Mouse (Mus musculus): Measurements from ENCODE around the gene Fam53b.

Gene Fam53b

DNA sequence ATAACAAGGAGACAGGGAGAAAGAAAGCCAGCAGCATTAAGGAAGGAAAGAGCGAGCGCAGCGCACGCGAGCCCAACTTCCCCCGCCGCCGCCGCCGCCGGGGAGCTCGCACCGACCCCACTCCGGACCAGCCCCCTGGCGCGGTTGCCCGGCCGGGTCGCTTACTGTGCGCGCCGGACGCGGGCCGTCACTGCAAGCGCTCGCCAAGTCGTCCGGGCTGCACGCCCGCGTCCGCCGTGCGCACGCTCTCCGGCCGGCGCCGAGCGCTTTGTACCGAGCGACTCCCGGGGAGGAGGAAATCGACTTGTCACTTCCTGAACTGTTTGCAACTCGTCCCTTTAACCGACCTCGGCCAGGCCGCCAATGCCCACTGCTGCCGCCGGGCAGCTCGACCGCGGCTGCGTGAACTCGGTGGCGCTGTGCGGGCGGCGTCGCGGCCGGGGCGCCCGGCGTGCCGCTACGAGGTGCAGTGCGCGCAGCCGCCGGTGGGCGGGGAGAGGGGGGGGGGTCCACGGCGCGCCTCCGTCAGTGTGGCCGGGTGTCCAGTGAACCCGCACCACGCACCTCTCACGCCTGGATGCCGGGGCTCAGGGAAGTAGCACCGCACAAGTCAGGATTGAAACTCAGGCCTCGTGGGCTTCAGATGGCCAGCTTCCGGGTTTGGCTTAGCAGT lies at the start of gene Fam53b:
Gene Fam53b, minus strand, starts transcription at position 471 of the 673 bp plus-strand sequence.
- DNase-seq = peak; percentile 58

DNA sequence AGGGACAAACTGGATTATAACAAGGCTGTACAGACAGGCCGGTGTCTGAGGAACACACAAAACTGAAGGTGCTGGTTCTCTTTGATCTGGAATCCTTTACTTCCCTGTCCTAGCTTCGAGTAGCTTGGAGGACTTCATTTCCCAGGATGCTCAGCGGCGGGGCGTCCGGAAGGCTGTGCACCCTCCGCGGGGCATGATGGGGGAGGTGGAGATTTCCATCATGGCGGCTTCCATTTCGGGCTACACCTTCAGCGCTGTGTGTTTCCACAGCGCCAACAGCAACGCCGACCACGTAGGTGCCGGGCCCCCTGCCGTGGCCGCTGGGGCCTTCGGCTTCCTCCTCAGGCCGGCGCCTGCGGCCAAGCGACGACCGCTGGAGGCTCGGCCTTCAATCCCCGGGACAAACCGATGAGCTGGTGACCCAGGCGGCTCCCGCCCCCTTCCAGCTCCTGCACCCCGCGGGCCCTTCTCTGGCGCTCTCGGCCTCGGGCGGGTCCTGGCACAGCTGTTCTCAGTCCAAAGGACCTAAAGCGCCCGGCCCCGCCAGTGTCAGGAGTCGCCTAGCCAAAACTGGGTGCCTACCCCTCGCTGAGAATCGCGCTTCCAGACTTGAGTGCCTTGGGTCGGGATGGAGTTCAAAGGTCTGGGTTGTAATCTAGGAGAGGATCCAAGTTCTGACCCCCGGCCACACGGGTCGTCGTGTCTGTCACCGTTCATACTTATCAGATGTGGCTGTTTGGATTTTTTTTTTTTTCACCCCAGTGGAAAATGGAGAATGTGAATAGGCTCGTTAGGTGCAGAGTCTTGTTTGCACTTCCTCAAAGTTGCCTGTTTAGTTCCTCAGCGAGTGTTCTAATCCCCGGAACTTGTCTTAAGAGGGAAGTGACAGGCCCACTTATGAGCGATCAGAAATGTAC lies 45.6 kb upstream of the Fam53b start, which contains the start of gene Abraxas2:
Gene Abraxas2, plus strand, starts transcription at position 184 of the 917 bp plus-strand sequence.
- DNase-seq = peak; percentile 92

GRCm38 (mm10) chr7:132858043-132858608 lies 44.4 kb upstream of the Fam53b start:
- no peak for DNase-seq

- no peak for DNase-seq
Observed at GRCm38 (mm10) chr7:132856083-132856482, 42.4 kb upstream of the Fam53b start.

GRCm38 (mm10) chr7:132853946-132854345 lies 40.3 kb upstream of the Fam53b start:
- no peak for DNase-seq

GRCm38 (mm10) chr7:132853361-132853760 lies 39.7 kb upstream of the Fam53b start:
- no peak for DNase-seq

DNA sequence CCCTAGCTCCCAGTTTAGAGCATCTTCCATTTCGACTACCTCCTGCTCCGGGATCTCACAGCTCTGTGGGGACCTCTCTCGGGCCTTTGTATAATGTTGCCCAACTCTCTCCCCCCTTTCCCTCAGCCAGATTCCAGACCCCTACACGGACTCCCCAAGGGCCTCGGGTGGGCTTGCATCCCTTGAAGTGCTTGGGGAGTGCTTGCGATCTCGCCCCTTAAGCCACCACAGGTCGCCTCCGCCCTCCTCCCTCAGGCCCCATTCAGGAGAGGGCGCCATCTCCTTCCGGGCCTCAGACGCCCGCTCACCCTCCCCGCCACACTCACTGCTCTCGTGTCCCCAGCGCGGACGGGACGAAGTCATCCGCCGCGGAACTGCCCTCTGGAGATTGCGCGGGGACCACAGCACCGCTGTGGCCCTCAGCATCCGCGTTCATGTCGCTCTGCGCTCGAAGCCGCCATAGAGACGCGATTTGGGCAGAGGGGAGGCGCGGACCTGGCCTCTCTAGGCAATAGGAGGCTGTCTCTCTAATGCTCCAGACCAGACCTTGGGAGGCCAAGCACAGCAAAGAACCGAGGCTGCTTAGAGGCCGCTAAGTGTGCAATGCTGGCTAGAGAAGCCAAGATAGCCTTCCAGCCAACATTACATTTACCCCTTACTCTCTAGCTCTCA lies 38.6 kb upstream of the Fam53b start, which contains the start of gene Eef1akmt2:
Gene Eef1akmt2, minus strand, starts transcription at position 501 of the 672 bp plus-strand sequence.
- DNase-seq = peak; percentile 82

GRCm38 (mm10) chr7:132843152-132843551 lies 29.5 kb upstream of the Fam53b start:
- no peak for DNase-seq

DNA sequence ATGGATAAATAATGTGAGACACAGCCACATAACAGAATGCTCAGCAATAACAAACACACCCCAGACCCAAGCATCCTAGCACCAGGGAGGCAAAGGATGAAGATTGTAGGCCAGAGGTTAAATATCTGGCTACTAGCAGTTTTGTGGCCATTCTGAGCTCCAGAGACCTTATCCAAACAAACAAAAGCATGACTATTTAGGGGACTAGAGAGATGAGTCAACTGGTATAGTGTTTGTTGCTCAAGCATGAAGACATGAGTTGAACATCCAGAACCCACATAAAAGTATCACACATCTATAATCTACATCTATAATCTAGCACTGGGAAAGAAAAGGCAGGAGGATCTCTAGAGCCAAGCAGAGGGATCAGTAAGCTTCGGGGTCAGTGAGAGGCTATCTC lies 28.8 kb upstream of the Fam53b start:
- no peak for DNase-seq

DNA sequence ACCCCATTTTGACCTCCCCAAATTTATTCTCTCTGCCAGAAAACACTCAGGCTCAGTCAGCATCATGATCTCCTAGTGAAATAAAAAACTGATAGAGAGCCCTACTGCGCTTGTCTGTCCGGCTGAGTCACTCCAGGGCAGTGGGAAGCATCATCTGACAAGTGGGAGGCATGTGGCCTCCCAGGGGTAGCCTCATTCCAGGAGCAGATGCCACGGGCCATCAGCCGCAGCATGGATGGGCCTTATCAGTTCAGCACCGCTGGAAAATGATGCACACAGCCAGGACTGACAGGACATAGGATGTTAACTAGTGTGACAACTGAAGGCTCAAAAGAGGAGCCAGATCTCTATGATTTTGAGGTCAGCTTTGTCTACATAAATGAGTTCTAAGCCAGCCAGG lies 27.6 kb upstream of the Fam53b start:
- DNase-seq = no peak

DNA sequence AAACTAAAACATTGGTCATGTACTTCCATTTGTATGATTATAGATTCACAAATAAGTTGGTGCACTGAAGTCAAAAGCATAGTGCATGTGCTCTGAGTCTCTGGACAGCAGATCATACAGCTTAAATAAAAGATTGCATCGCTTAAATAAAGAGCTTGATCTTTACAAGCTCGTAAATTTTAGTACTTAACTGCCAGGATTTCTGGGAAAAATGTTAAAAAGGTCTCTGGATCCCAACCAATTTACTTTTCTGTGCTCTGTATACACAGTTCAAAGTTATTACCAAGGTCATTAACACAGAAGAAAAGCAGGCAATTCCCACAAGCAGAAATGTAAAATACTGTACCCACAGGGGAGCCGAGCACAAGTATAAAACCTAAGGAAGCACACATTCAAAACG lies 17.3 kb upstream of the Fam53b start:
- DNase-seq = no peak

GRCm38 (mm10) chr7:132824346-132825022 lies 10.8 kb upstream of the Fam53b start:
- DNase-seq = no peak

GRCm38 (mm10) chr7:132823832-132824231 lies 10.1 kb upstream of the Fam53b start:
- no peak for DNase-seq

- no peak for DNase-seq
Observed at GRCm38 (mm10) chr7:132820692-132821091, 7.0 kb upstream of the Fam53b start.

DNA sequence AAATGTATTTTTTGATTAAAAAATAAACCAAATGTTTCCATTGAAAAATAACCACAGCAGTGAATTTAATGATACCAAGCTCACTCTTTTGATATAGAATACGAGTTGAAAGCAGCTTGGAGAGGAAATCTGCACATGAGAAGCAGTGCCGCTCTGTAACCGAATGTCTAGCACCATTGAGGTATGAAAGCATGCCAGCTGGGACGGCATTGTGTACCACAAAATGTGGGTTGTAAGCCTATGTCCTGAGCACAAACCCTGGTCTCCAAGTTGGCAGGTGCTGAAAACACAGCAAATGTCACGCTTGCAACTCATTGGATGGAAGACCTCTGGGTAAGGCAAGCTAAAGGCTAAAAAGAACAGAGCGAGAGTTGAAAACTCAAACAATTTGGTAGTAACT lies 3.4 kb upstream of the Fam53b start:
- no peak for DNase-seq

DNA sequence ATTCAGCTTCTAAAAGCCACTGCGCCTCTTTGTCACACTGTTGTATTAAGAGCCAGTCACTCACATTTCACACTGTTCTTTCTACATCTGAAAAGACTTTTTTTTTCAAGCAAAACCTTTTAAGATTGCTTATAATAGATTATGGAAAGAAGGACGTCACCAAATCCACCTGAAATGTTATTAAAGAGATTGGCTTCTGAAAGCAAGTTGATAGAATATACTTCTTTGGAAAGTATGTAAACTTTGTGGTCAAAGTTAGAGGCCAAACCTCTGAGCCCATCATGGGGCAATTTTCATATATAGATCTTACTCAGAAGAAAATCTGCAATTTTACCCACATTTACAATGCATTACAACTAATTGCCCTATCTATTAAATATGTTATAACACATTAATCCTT lies 2.8 kb upstream of the Fam53b start:
- no peak for DNase-seq

DNA sequence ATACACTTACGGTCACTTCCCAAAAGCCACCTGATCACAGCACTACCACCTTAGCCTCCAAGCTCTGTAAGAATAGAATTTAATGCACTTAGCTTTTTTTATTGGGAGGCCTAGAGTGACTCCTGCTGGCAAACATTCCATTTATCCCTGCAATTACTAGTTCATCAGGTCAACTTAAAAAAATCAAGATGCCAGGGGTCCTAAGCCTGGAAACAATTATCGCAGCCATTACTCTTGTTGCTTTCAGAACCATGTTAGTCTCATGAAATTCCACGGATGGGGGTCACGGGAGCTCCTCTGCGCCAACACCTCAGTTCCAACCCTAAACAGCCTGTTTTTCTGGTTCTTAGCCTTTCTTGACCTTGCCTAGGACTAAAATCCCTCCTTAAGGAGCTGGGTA lies 1.4 kb upstream of the Fam53b start:
- no peak for DNase-seq

- DNase-seq = no peak
Observed at GRCm38 (mm10) chr7:132814089-132814450, 384 bp upstream of the Fam53b start.

DNA sequence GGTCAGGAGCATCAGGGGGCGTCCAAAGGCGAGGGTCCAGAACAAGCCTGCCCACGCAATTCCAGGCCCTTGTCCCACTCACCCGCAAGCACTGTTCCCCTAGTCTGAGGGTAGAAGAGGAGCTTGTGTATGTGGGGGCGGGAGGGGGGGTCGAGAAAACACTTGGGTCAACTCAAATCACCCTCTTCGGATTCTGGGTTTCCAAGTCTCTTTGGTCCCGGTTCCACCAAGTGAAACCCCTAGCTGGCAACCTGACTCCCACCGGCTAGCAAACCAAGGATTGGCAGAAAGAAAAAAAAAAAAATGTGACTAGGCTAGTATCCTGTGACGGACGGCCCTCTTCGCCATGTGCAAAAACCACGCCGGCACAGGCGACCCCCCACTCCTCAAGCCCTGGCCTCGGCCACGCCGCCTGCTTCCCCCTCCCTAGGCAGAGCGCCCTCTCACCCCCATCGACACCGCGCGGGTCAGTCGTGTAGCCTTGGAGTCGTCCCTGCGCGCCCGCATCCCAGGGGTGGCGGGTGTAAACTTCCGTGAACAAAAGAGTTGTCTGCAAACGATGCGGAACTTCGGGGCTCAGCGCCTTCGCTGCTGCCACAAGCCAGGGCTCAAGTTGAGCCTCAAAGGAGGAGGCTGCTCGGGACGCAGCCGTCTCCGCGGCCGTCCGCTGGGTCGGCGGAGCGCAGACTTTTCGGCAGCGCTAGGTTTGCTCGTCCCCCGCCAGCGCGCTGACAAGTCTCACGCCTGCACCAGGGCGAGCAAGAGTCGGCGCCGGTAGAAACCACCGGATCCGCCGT lies 869 bp downstream of the Fam53b start:
- peak; percentile 63 for DNase-seq

- peak; percentile 53 for DNase-seq
Observed at GRCm38 (mm10) chr7:132811716-132812618, 1.7 kb downstream of the Fam53b start.

Measured in liver (tissue).